Mouse (Mus musculus): ENCODE results near the gene Olfr874. TPM values are rescaled to one million over a fixed set of nuclear protein-coding genes. Genes with fewer than 3 reads are reported as not detected.

Gene Olfr874
- polyA plus RNA-seq (2021; fragmentation: Nextera tagmentation): not detected in 2 replicates
- long read RNA-seq, experiment 1: 0 reads
- long read RNA-seq, experiment 2: 0 reads

DNA sequence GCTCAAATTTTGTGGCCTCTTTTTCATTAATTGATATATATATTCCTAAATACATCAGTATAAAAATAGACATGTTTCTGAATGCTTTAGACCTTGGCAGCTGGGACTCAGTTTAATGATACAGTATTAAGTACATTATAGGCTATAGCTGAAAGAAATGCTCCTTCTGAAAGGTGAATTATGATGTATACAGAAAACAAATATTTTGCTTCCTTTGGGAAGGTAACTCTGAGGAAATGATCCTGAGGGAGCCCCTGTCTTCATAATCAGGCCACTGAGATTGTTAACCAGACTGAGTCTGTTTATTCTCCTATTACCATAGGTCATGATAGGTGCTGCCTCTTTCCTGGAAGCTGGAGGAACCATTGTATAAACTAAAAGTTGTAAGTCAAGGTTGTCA lies at the start of gene Olfr874:
Gene Olfr874 (plus strand): TSS at position 301 of the 400 bp plus-strand sequence.

DNA sequence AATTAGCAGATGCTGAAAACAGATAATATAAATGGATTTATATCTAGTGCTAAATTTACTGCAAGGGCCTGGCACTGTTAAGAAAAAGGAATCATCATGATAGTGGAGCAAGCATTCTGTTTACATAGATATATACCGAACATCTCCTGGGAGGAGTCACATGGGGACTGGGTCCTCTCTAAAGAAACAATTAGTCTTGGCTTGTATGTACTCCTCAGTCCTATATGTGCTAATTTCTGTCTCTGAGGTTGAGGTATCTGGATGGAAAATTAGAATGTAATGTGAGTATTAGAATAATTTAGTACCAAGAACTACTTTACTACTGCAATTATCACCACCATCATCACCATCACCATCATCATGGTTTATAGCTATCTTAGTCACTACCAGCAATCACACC lies 28.8 kb upstream of the Olfr874 start, which contains the start of gene Olfr160:
Gene Olfr160 (minus strand): TSS at position 101 of the 400 bp plus-strand sequence.

DNA sequence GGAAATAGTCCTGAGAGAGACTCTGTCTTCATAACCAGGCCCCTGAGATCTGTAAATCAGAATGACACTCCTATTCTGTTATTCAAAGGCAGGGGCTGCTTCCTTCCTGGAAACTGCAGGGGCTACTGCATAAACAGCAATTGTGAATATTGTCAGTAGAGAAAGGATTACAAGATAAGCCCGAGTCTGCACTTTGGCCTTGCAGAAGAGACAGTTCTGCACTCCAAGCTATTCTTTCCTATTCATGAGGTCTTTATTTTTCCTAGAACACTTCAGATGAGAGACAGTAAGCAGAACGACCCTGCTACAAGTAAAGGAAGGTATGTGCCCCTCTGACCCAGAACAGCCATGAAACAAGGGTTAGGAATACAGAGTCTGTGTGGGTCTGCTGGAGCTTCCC lies 26.9 kb downstream of the Olfr874 start, which contains the start of gene Olfr875:
Gene Olfr875 (plus strand): TSS at position 99 of the 400 bp plus-strand sequence.

Other genes starting within 250 kb of the Olfr874 start
- gene Esam, start 217.0 kb upstream of the Olfr874 start, polyA plus RNA-seq (2021; fragmentation: Nextera tagmentation): 19.0 and 20.7 TPM in 2 replicates
- 3.4 and 4.1 TPM in 2 replicates for gene Vsig2, start 205.9 kb upstream of the Olfr874 start, polyA plus RNA-seq (2021; fragmentation: Nextera tagmentation)
- 196 and 564 TPM in 2 replicates for gene Nrgn, start 192.2 kb upstream of the Olfr874 start, polyA plus RNA-seq (2021; fragmentation: Nextera tagmentation)
- 14.4 and 16.3 TPM in 2 replicates for gene Siae, start 189.4 kb upstream of the Olfr874 start, polyA plus RNA-seq (2021; fragmentation: Nextera tagmentation)
- gene Spa17, start 131.4 kb upstream of the Olfr874 start, polyA plus RNA-seq (2021; fragmentation: Nextera tagmentation): 6.6 and 7.7 TPM in 2 replicates
- 74.7 and 81.0 TPM in 2 replicates for gene Tbrg1, start 87.8 kb upstream of the Olfr874 start, polyA plus RNA-seq (2021; fragmentation: Nextera tagmentation)
- gene Panx3, start 75.9 kb upstream of the Olfr874 start, polyA plus RNA-seq (2021; fragmentation: Nextera tagmentation): not detected in 2 replicates
- not detected in 2 replicates for gene Olfr160, start 28.9 kb upstream of the Olfr874 start, polyA plus RNA-seq (2021; fragmentation: Nextera tagmentation)
- gene Olfr875, start 26.8 kb downstream of the Olfr874 start, polyA plus RNA-seq (2021; fragmentation: Nextera tagmentation): not detected in 2 replicates
- gene Olfr876, start 57.9 kb downstream of the Olfr874 start, polyA plus RNA-seq (2021; fragmentation: Nextera tagmentation): not detected in 2 replicates
- not detected in 2 replicates for gene Olfr877, start 109.2 kb downstream of the Olfr874 start, polyA plus RNA-seq (2021; fragmentation: Nextera tagmentation)
- gene Olfr145, start 151.6 kb downstream of the Olfr874 start, polyA plus RNA-seq (2021; fragmentation: Nextera tagmentation): not detected in 2 replicates
- not detected in 2 replicates for gene Olfr878, start 172.7 kb downstream of the Olfr874 start, polyA plus RNA-seq (2021; fragmentation: Nextera tagmentation)
- not detected in 2 replicates for gene Olfr881, start 246.7 kb downstream of the Olfr874 start, polyA plus RNA-seq (2021; fragmentation: Nextera tagmentation)

Data from left cerebral cortex, adult 6 months (tissue).